Mouse (Mus musculus) heart, adult 8-10 months (tissue): ENCODE measurements at regions not wholly inside any gene's neighbourhood (a gene's known extent, or its start where the extent isn't known, plus 50 kb on each side); places are given as distances from the start of the nearest gene placed in this dataset.

Source experiments
- DNase-seq: peaks from one replicate; pipeline ENCODE4 v3.0.0; 2022; ENCODE audit warnings: low spot score

GRCm38 (mm10) chr1:151088535-151089125 is 93.7 kb upstream of the Gm47985 start:
- DNase-seq = no peak

DNA sequence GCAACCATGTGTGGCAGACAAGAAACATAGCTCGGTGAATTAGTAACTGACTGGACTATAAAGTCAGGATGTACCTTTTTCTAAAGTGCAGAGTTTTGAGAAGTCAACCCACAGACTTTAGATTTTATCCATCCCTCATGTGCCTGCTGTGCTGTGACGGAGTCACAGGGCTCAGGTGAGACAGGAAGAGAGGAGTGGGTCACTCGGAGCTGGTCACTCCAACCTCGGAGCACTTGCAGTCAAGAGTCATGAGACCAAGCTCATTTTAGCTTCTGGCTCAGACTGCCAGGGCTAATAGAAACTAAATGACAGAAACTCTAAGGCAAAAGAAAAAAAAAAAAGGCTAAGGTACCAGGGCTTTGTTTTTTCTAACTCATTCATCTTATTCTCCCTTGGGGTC is 90.3 kb upstream of the Gm47985 start:
- no peak for DNase-seq

DNA sequence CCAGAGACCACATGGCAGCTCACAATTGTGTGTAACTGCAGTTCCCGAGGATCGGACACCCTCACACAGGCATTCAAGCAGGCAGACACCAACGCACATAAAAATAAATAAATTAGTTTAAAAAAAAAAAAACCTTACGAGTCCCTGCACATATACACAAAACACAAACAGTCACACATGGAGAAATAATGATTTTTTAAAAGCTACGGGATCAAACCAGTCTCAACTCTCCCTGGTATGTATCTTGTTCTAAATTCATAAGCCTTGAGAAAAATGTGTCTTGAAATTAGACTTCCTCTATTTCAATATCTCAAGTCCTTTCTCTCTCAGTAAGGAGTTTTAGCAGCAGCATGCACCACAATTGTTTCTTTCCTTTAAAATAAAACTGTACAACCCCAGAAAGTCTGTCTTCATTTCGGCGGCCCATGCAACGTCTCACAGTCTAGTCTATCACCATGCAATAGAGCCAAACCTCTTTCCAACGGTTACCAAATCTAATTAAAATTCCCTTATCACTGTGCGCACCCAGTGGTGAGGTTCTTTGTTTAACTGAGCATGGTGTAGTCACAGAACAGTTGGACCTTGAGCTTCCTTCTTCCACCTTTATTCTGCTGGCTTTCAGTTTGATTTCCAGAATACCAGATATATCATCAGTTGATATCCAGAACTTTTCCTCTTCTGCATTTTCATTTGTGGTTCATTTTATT is 86.8 kb upstream of the Gm47985 start:
- no peak for DNase-seq

GRCm38 (mm10) chr1:151096079-151096478 is 86.3 kb upstream of the Gm47985 start:
- DNase-seq = peak; percentile 13

DNA sequence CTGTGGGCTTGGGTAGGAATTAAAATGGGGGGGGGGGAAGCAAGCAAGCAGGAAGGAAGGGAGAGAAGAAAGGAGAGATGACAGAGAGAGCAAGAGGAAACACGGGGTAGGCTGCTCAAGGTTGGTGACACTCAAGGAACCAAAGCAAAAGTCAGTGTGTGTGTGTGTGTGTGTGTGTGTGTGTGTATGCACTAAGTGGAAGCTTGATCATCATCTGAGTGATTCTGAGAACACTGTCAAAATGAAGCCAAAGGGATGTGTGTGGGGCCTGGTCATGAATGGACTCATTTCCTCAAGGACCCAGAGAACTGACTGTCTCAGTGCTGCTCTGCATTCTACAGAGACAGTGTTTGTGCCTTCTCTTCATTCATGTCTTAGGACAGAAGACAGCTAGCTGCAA is 84.8 kb upstream of the Gm47985 start:
- no peak for DNase-seq

- no peak for DNase-seq
Observed at GRCm38 (mm10) chr1:151098763-151099162, 83.6 kb upstream of the Gm47985 start.

DNA sequence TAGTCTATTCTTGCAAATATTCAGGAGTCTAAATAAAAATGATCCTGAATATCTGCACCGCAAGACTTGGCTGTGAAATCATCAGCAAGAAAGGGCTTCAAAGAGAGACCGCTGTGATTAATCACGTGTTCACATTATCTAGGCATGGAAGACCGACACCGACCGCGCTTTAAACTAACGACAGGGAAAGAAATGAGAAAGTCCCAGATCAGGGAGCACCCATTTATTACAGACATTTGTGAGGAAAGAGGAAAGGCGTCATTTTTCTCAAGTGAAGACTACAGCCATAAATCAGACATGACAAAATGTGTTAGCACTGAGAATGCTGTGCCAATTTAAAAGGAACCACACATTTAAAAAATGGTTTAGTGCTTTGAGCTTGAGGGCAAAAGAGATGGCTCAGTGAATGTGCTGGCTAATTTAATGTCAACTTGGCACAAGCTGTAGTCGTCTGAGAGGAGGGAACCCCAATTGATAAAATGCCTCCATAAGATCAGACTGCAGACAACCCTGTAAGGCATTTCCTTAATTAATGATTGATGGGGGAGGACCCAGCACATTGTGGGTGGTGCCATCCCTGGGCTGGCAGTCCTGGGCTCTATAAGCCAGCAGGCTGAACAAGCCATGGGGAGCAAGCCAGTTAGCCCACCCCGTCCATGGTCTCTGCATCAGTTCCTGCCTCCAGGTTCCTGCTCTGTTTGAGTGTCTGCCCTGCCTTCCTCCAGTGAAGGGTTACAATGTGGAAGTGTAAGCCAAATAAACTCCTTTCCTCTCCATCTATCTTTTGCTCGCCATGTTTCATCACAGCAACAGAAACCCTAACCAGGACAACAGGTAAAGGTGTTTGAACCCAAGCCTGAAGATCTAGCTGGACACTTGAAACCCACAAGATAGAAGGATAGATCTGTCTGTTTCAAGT is 81.5 kb upstream of the Gm47985 start:
- no peak for DNase-seq

DNA sequence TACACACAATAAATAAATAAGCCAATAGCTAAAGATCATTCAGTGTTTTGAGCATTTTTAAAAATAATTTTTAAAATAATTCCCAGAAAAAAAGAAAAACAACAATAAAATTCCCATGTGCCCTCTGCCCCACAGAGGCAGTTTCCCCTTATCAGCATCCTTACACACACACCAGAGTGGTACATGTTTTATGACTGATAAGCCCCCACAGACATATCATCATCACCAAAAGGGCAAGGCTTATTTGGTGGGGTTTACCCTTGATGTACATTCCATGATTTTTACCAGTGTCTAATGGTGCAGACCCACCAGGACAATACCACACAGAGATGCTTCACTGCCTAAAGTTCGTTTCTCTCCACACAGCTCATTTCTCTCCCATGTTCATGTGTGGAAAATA is 80.8 kb upstream of the Gm47985 start:
- DNase-seq = no peak

- no peak for DNase-seq
Observed at GRCm38 (mm10) chr1:151102061-151102460, 80.3 kb upstream of the Gm47985 start.

- peak; percentile 71 for DNase-seq
Observed at GRCm38 (mm10) chr1:151102646-151103391, 79.5 kb upstream of the Gm47985 start.

GRCm38 (mm10) chr1:151103522-151104037 is 78.8 kb upstream of the Gm47985 start:
- peak; percentile 34 for DNase-seq

DNA sequence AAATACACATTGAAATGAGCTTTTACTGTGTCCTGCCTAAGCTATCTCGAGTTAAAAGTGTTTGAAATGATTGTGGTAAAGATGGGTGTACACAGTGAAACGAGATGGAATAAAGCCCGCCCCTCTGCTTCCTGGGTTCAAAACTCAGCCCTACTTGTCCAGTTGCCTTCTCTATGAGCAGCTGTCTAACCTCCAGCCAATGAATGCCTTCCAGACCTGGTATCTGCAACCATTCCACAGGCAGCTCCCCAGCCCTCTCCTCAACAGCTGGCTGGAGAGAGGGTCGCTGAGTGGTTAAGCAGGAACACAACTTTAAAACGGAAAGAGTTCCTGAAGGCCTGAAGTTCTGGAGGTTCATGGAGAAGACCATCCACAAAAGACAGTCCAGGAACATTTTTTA is 78.0 kb upstream of the Gm47985 start:
- DNase-seq = no peak

DNA sequence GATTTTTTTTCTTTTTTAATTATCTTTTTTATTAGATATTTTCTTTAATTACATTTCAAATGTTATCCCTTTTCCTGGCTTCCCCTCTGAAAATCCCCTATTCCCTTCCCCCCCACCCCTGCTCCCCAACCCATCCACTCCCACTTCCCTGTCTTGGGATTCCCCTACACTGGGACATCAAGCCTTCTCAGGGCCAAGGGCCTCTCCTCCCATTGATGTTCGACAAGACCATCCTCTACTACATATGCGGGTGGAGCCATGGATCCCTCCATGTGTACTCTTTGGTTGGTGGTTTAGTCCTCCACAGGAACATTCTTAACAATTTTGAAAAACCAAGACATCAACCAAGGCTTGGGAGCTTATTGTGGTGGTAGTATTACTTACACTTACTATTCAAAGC is 77.5 kb upstream of the Gm47985 start:
- DNase-seq = no peak

DNA sequence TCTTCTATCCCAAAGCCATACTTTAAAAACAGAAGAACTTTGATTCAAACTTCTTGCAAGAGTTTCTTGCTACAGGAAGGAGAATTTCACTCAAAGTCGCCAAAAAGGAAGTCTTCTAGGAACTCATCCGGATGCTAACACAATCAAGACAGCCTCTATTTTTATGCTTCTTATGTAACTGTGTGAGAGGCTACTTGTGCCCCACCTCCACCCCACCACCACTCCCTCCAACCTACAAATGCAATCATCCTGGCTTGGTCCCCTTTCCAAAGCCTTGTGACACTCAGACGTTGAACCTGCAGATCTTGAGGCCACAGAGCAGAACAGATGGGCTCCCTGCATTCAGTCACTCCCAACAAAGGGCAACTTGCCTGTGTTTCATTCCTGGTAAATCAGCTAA is 77.1 kb upstream of the Gm47985 start:
- peak; percentile 49 for DNase-seq

DNA sequence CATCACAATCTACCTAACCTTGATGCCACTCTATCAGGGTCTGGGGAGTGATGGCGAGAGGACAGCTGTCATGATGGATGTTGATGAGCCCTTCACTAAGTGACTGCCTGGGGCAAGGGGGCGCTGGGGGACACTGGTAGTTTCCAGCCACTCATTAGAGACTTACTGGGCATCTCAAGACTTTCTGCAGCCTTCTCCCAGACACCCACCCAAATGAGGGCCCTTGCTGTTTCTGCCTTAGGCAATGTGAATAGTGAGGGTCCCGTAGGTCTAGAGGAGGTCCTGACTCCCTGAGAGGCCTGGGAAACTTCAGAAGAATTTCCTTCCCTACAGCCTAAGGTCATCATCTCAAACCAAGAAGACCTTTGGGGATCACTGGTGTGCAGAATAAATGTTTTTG is 74.9 kb upstream of the Gm47985 start:
- no peak for DNase-seq

DNA sequence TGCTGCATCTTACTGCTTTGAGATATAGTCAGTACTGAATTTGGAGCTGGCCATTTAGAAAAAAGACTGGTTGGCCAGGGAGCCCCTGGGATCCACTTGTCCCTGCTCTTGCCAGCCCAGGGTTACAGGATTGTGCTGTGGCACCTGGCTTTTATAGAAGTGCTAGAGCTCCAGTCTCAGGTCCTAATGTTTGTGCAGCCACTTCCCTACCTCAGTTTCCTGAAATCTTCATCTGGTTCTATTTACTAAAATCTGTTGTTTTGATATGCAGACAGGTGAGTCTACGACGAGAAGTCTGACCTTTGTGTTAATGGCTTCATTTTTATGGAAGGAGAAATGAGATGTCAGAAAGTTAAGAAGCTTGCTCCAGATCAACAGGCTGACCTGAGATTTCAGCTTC is 73.0 kb upstream of the Gm47985 start:
- no peak for DNase-seq

- no peak for DNase-seq
Observed at GRCm38 (mm10) chr1:151110412-151110811, 71.9 kb upstream of the Gm47985 start.

- no peak for DNase-seq
Observed at GRCm38 (mm10) chr1:151111683-151112082, 70.7 kb upstream of the Gm47985 start.

GRCm38 (mm10) chr1:151112390-151112789 is 69.9 kb upstream of the Gm47985 start:
- no peak for DNase-seq

DNA sequence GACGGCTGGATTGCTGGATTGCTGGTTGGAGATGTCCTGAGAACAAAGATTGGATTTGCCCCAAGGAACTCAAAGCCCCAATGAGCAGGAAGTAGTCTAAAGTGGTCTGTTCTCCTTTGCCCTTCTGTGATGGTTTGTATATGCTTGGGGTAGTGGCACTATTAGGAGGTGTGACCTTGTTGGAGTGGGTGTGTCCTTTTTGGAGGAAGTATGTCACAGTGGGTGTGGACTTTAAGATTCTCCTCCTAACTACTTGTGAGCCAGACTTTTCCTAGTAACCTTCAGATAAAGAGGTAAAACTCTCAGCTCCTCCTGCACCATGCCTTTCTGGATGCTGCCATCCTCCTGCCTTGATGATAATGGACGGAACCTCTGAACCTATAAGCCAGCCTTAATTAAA is 69.1 kb upstream of the Gm47985 start:
- no peak for DNase-seq

DNA sequence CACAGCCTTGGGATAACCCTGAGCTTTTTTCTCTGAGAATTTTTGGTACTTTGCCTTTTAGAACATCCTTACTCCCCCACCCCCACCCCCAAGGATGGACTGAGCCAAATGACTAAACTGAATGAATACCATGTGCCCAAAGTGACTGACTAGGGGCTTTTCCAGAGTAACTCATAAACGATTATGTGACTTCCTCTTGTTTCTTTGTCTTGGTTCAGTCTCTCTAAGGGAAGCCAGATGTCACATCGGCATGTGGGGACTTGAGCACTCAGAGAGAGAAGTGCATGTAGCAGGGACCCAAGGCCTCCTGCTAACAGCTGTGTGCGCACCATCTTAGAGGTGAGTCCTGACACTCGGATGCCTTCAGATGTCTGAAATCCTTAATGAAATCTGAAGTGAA is 63.8 kb upstream of the Gm47985 start:
- DNase-seq = no peak

DNA sequence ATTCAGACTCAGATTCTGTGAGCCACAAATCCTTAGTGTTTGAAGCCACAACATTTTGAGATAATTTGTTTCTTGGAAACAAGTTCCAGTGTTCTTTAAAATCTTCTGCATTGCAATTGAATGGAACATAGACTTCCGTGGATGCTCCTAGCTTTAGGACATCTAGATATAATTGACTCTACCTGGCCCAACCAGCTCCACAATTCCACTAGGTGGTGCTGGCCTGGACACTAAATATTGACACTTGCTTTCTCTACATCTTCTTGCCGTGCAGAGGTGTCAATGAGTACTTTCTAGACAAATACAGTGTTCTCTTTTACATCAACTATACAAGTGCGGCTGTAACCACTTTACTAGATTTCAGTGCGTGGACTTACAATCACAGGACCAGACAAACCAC is 63.4 kb upstream of the Gm47985 start:
- no peak for DNase-seq
